Mouse (Mus musculus) forebrain, embryonic 14.5 days (tissue): ENCODE data around the gene Anxa10. TPM values are rescaled to one million over a fixed set of nuclear protein-coding genes. Genes with fewer than 3 reads are reported as not detected.

Experiments
- ATAC-seq: fragments of 200-750 bp; cut with Nextera tagmentation; 2 replicates; pipeline ENCODE4 v1.8.0; 2017; ENCODE audit warnings: mild to moderate bottlenecking, moderate library complexity
- DNase-seq: peaks from one replicate; pipeline ENCODE4 v3.0.0-alpha.2; 2015; ENCODE audit warnings: low spot score
- H3K27ac ChIP-seq: fragments of 300-500 bp; sonication (generic); 2 replicates; pipeline ENCODE4 v1.5.1; 2014; ENCODE audit warnings: low read depth, mild to moderate bottlenecking, control low read depth, low read length, moderate library complexity
- H3K27me3 ChIP-seq: fragments of 300-500 bp; sonication (generic); replicated peaks from 2 replicates; pipeline ENCODE4 v1.6.1; 2014; ENCODE audit warnings: low read length, control low read depth, mixed read lengths; ENCODE audit not compliant: control insufficient read depth, insufficient read depth
- H3K36me3 ChIP-seq: fragments of 300-500 bp; sonication (generic); 2 replicates; pipeline ENCODE4 v1.6.1; 2014; ENCODE audit warnings: low read length, control low read depth; ENCODE audit not compliant: control insufficient read depth, insufficient read depth
- H3K4me1 ChIP-seq: fragments of 300-500 bp; sonication (generic); 2 replicates; pipeline ENCODE4 v1.6.1; 2014; ENCODE audit warnings: antibody characterized with exemption, low read length, control low read depth; ENCODE audit not compliant: control insufficient read depth, insufficient read depth
- H3K4me2 ChIP-seq: fragments of 300-500 bp; sonication (generic); 2 replicates; pipeline ENCODE4 v1.6.1; 2014; ENCODE audit warnings: mild to moderate bottlenecking, control low read depth, low read length
- H3K4me3 ChIP-seq: fragments of 300-500 bp; sonication (generic); 2 replicates; pipeline ENCODE4 v1.5.1; 2014; ENCODE audit warnings: low read depth, low read length, control low read depth
- H3K9ac ChIP-seq: fragments of 300-500 bp; sonication (generic); 2 replicates; pipeline ENCODE4 v1.6.1; 2014; ENCODE audit warnings: mild to moderate bottlenecking, low read length, control low read depth, moderate library complexity
- H3K9me3 ChIP-seq: fragments of 300-500 bp; sonication (generic); replicated peaks from 2 replicates; pipeline ENCODE4 v1.6.1; 2016; ENCODE audit warnings: low read length, control low read depth, mixed read lengths; ENCODE audit not compliant: control insufficient read depth
- WGBS: fragments of 180-500 bp; shearing (Covaris S2); extraction: QIAGEN DNeasy Blood & Tissue Kit; methylation state at CpG from one replicate; pipeline ENCODE4 v1.1.7; 2014; 5-methylcytosine and 5-hydroxymethylcytosine counted together
- polyA plus RNA-seq: library from polyadenylated mRNA; unstranded; fragments of >200 nt; fragmentation: Nextera tagmentation; extraction: Ambion mirVana; gene quantifications from 2 replicates; pipeline ENCODE4 v1.2.1, GENCODE M21; 2014

Anxa10 gene
- not detected in 2 replicates for polyA plus RNA-seq

DNA sequence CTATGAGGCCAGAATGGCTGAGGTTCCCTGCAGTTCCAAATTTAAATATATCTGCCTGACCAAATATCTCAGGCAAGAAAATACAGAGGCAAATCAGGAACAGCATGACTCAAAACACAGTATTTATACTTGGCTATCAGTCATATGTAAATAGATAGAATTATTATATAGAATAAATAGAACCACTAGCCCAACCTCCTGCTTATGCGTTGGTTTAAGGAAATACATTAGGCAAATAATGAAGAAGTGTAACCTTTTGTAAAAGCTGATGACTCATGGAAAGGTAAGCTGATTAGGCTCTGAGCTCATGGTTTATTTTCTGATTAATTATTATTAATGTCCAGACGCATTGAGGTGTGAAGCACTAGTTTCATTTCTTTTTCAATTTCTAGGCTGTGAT is at the start of gene Anxa10:
Gene Anxa10, minus strand, starts transcription at position 53 of the 400 bp plus-strand sequence.
- Histone ChIP-seq H3K9me3 (no peaks in the 10 kb centered on the region), H3K36me3 (no peaks in the 10 kb centered on the region), H3K27me3 (no peaks in the 10 kb centered on the region), H3K27ac (no peak within 1 kb of the TSS), H3K4me1 (no peaks in the 10 kb centered on the region), H3K4me3 (no peak within 1 kb of the TSS), H3K4me2 (no peak within 1 kb of the TSS), H3K9ac (no peak within 1 kb of the TSS)
- WGBS, result 89% methylated on average over 2 of the region's 2 CpGs
- ATAC-seq (no peak), DNase-seq (no peak)

DNA sequence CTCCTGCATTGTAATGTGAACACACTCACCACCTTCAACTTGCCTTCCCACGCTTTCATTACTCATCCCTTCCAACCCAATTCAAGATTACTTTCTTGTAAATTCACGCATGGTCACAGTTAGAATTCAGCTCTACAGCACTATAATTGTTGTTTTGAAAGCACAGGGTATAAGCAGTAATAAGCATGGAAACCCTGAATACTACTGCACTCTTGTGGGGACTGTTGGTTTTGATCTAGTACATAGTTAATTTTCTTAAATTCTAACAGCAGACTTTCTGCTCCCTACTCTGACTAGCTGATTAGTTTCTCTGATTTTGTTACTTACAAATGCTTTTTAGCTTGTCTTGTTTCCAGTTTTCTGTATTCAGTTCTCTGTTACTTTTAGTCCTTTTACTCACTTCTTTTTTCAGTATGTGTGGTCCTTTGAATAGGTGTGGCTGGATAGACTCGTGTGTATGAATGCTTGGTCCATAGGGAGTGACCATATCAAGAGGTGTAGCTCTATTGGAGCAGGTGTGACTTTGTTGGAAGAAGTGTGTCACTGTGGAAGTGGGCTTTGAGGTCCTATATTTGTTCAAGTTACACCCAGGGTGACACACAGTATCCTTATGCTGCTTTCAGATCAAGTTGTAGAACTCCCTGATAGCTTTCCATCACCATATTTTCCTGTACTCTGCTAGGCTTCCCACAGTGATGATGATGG is 9.9 kb upstream of the Anxa10 start:
- H3K27ac ChIP-seq, result no peak overlapping the region
- H3K4me2 ChIP-seq, result no peak overlapping the region
- H3K4me3 ChIP-seq, result no peak overlapping the region
- DNase-seq, result no peak
- no peaks in the 10 kb centered on the region for H3K9me3 ChIP-seq
- H3K4me1 ChIP-seq, result no peaks in the 10 kb centered on the region
- no peak for ATAC-seq
- 76% methylated on average over 3 of the region's 3 CpGs for WGBS
- no peaks in the 10 kb centered on the region for H3K27me3 ChIP-seq
- H3K9ac ChIP-seq, result no peak overlapping the region
- no peaks in the 10 kb centered on the region for H3K36me3 ChIP-seq

DNA sequence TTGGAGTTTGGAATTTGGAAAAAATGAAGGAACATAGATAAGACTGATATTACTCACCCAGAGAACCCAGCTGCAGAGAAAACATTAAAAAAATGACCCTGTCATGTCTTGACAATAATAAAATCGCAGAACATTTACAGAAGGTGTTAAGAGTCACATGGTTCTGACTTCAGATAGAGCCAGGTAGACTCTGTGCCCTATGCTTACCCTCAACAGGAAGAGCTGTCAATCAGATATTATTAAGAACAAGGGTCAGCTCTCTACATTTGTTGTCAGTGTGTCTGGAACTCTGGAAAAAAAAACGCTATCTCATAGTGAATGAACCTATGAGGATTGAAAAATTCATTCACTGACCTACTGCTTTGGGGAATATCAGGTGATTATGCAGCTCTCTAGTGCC is 25.7 kb downstream of the Anxa10 start:
- no peaks in the 10 kb centered on the region for H3K27me3 ChIP-seq
- H3K36me3 ChIP-seq, result no peaks in the 10 kb centered on the region
- no peaks in the 10 kb centered on the region for H3K4me1 ChIP-seq
- DNase-seq (no peak), ATAC-seq (no peak)
- no peak overlapping the region for H3K4me2 ChIP-seq
- no peaks in the 10 kb centered on the region for H3K9me3 ChIP-seq
- no peak overlapping the region for H3K4me3 ChIP-seq
- 88% methylated on average over 2 of the region's 2 CpGs for WGBS
- no peak overlapping the region for H3K9ac ChIP-seq
- no peak overlapping the region for H3K27ac ChIP-seq

DNA sequence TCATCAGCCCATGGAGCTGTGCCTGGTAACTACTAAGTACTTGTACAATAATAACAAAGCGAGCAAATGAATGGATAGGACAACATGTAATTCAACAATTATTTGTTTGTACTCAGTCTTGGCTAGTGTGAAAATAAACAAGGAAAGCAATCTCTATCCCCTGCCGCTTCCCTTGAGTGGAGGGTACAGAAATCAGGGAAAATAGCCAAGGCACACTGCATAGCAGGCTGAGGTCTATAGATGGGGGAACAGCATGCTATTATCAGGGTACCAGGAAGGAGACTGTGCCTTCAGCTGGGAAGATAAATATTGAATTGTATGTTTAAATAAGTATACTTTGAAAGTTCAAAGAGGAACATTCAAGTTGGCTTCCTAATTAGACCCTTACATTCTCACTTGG is 41.1 kb downstream of the Anxa10 start:
- 63% methylated on average over 2 of the region's 2 CpGs for WGBS
- H3K36me3 ChIP-seq, result no peaks in the 10 kb centered on the region
- H3K4me1 ChIP-seq, result no peaks in the 10 kb centered on the region
- H3K4me2 ChIP-seq, result no peak overlapping the region
- no peak overlapping the region for H3K9ac ChIP-seq
- no peaks in the 10 kb centered on the region for H3K9me3 ChIP-seq
- no peak overlapping the region for H3K4me3 ChIP-seq
- ATAC-seq (no peak), DNase-seq (no peak)
- no peaks in the 10 kb centered on the region for H3K27me3 ChIP-seq
- H3K27ac ChIP-seq, result no peak overlapping the region

DNA sequence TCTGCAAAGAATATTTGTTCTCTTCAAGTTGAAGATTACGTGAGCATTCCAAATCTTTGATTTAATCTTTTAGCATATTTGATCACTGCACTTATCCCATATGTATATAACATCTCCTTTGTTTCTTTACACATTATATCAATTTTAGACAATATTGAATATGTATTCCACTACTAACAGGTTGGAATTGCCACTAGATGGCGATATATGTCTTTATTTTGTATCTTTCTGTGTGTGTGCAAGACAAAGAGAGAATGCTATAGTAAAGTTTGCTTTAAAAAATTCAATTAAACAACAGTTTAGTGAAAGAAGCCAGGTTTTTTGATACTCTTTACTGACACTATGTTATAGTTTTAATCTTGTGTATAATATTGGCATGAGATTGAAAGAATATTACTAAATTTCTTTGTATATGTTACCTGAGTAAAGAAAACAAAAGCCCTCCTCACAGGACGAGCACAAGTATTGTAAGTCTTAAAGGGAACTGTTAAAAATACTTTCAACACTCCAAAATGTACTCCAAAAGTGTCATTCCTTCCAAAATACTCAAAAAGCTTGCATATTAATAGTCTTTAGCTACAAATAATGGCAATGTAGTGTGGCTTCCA is 42.7 kb downstream of the Anxa10 start:
- 47% methylated on average over 3 of the region's 3 CpGs for WGBS
- no peaks in the 10 kb centered on the region for H3K9me3 ChIP-seq
- no peaks in the 10 kb centered on the region for H3K4me1 ChIP-seq
- H3K4me3 ChIP-seq, result no peak overlapping the region
- H3K27ac ChIP-seq, result no peak overlapping the region
- DNase-seq (peak; percentile 90), ATAC-seq (peak; percentile 90)
- no peaks in the 10 kb centered on the region for H3K27me3 ChIP-seq
- H3K36me3 ChIP-seq, result no peaks in the 10 kb centered on the region
- H3K4me2 ChIP-seq, result no peak overlapping the region
- H3K9ac ChIP-seq, result no peak overlapping the region

DNA sequence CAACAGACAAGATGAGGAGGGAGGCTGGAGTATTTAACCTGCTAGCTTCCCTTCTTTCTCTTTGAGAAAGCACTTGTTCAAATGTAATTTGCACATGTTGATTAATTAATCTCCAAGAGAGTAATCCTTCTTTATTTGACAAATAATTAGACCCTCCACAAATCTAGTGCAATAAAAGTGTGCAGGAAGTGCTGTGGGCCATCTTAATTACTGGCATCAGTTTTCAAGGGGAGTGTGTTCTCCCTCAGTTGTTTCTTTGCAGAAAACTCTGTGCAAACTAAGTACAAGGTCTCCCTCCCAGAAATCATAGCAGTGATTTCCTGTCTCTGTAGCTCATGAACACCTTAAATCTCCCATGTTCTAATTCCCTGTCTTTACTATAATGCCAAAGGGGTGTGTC is 54.6 kb downstream of the Anxa10 start:
- Histone ChIP-seq H3K4me1 (no peaks in the 10 kb centered on the region), H3K36me3 (no peaks in the 10 kb centered on the region), H3K4me2 (no peak overlapping the region), H3K9me3 (no peaks in the 10 kb centered on the region), H3K27ac (no peak overlapping the region), H3K9ac (no peak overlapping the region), H3K4me3 (no peak overlapping the region), H3K27me3 (no peaks in the 10 kb centered on the region)
- ATAC-seq (no peak), DNase-seq (no peak)

DNA sequence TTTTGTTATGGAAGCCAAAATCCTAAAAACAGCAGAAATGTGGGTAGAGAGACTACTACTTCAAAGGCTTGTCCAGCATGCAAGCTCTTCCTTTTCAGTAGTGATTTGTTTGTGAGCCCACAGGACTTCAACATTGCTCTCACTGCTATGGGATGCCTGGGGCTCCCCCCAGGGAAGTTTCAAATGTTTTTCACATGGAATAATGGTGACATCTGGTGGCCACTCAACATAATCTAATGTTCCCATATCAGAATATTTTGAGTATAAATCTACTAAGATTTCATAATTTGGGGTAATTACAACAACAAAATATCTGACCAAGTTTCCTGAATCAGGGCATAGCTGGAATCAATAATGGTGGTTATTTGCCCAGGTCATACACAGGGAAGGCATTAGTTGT is 62.6 kb downstream of the Anxa10 start:
- H3K4me2 ChIP-seq, result no peak overlapping the region
- no peak overlapping the region for H3K4me3 ChIP-seq
- H3K9ac ChIP-seq, result no peak overlapping the region
- ATAC-seq (no peak), DNase-seq (peak; percentile 32)
- H3K27me3 ChIP-seq, result no peaks in the 10 kb centered on the region
- no peaks in the 10 kb centered on the region for H3K4me1 ChIP-seq
- H3K9me3 ChIP-seq, result no peaks in the 10 kb centered on the region
- no peak overlapping the region for H3K27ac ChIP-seq
- H3K36me3 ChIP-seq, result no peaks in the 10 kb centered on the region

DNA sequence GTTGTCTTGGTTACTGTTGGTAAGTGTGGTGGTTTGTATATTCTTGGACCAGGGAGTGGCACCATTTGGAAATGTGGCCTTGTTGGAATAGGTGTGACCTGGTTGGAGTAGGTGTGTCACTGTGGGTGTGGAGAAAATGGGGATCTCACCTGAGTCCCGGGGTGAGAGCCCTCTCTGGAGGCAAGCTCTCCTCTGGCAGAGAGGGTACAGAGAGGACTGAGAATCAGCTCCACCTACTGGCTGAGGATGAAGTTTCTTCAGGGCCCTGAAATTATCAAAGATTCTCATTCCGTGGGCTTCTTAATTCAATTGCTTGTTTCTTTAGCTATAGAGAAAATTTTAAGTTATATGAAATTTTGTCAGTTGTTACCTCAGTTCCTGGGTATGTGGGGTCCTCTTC is 76.1 kb downstream of the Anxa10 start:
- H3K36me3 ChIP-seq, result no peaks in the 10 kb centered on the region
- H3K27me3 ChIP-seq, result no peaks in the 10 kb centered on the region
- no peaks in the 10 kb centered on the region for H3K4me1 ChIP-seq
- ATAC-seq, result no peak
- WGBS, result 60% methylated on average over 2 of the region's 2 CpGs
- H3K27ac ChIP-seq, result no peak overlapping the region
- no peak overlapping the region for H3K4me3 ChIP-seq
- no peak overlapping the region for H3K4me2 ChIP-seq
- no peak for DNase-seq
- H3K9me3 ChIP-seq, result no peaks in the 10 kb centered on the region
- H3K9ac ChIP-seq, result no peak overlapping the region

DNA sequence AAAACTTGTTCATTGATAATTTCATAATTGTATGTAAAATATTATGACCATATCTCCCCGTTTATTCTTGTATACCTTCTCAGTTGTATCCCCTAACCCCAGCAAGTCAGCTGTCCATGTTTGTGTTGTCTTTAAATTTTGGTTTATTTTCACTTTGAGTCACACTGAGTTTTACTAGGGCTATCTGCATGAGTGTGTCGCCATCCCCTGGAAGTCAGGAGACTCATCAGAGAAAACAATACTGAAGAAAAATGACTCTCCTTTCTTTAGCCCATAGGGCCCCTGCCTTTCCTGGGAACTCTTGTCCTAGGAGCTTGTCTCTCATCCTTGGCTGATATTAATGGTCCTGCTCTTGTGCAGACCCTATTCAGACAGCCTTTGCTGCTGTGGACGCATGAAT is 88.6 kb downstream of the Anxa10 start:
- Histone ChIP-seq H3K27ac (no peak overlapping the region), H3K4me3 (no peak overlapping the region), H3K27me3 (no peaks in the 10 kb centered on the region), H3K9ac (no peak overlapping the region), H3K4me2 (no peak overlapping the region), H3K4me1 (no peaks in the 10 kb centered on the region), H3K9me3 (no peaks in the 10 kb centered on the region), H3K36me3 (no peaks in the 10 kb centered on the region)
- ATAC-seq (no peak), DNase-seq (no peak)
- 76% methylated on average over 3 of the region's 3 CpGs for WGBS
